Mouse (Mus musculus) liver, embryonic 14.5 days (tissue): Measurements from ENCODE around the gene Ahnak. TPM values are rescaled to one million over a fixed set of nuclear protein-coding genes. Genes with fewer than 3 reads are reported as not detected.

Experiments used
- ATAC-seq: fragments of 200-750 bp; cut with Nextera tagmentation; 2 replicates; pipeline ENCODE4 v1.8.0; 2017; ENCODE audit warnings: moderate number of reproducible peaks, mild to moderate bottlenecking, moderate library complexity; ENCODE audit not compliant: insufficient read depth
- DNase-seq, 3 experiments: peaks; one replicate each; pipeline ENCODE4 v3.0.0-alpha.2; 2012 to 2013; ENCODE audit warnings: low read depth in 3 of 3, low spot score in 3 of 3
- H3K27ac ChIP-seq: fragments of 300-500 bp; sonication (generic); 2 replicates; pipeline ENCODE4 v1.5.1; 2014; ENCODE audit warnings: moderate library complexity, mild to moderate bottlenecking, control low read depth, inconsistent platforms
- H3K27me3 ChIP-seq: fragments of 300-500 bp; sonication (generic); 2 replicates; pipeline ENCODE4 v1.6.1; 2014; ENCODE audit warnings: mild to moderate bottlenecking, low read length, moderate library complexity; ENCODE audit not compliant: control insufficient read depth, insufficient read depth
- H3K36me3 ChIP-seq: fragments of 300-500 bp; sonication (generic); replicated peaks from 2 replicates; pipeline ENCODE4 v1.6.1; 2014; ENCODE audit warnings: low read depth; ENCODE audit not compliant: control insufficient read depth, insufficient read depth
- H3K4me1 ChIP-seq, 2 experiments: fragments of 200-500 bp in 1 of 2; fragments of 300-500 bp in 1 of 2; sonication (generic) in 1 of 2; replicated peaks; 2 replicates each; pipeline ENCODE4 v1.6.1; 2012 to 2014; ENCODE audit warnings: antibody characterized with exemption in 1 of 2, inconsistent platforms in 1 of 2, low read length in 1 of 2; ENCODE audit not compliant: control insufficient read depth in 2 of 2, insufficient read depth in 2 of 2
- H3K4me2 ChIP-seq: fragments of 300-500 bp; sonication (generic); 2 replicates; pipeline ENCODE4 v1.6.1; 2014; ENCODE audit warnings: low read depth, mild to moderate bottlenecking, control low read depth, moderate library complexity
- H3K4me3 ChIP-seq, 2 experiments: fragments of 200-500 bp in 1 of 2; fragments of 300-500 bp in 1 of 2; sonication (generic) in 1 of 2; 2 replicates each; pipeline ENCODE4 v1.5.1; 2012 to 2014; ENCODE audit warnings: low read depth in 2 of 2, low read length in 2 of 2, mild to moderate bottlenecking in 2 of 2, control low read depth in 1 of 2, inconsistent platforms in 1 of 2, moderate library complexity in 1 of 2; ENCODE audit not compliant: insufficient read depth in 1 of 2
- H3K9ac ChIP-seq: fragments of 300-500 bp; sonication (generic); replicated peaks from 2 replicates; pipeline ENCODE4 v1.6.1; 2014; ENCODE audit warnings: mild to moderate bottlenecking, control low read depth, moderate library complexity
- H3K9me3 ChIP-seq: fragments of 300-500 bp; sonication (generic); 2 replicates; pipeline ENCODE4 v1.6.1; 2016; ENCODE audit warnings: low read length, mixed read lengths; ENCODE audit not compliant: control insufficient read depth
- CTCF ChIP-seq: IDR thresholded peaks from 2 replicates; pipeline ENCODE4 v1.5.1; 2016; ENCODE audit warnings: antibody characterized with exemption, low read depth, control low read depth
- EP300 ChIP-seq: IDR thresholded peaks from 2 replicates; pipeline ENCODE4 v1.6.1; 2016; ENCODE audit warnings: antibody characterized with exemption, low read depth
- WGBS: fragments of 180-500 bp; shearing (Covaris S2); extraction: QIAGEN DNeasy Blood & Tissue Kit; methylation state at CpG from one replicate; pipeline ENCODE4 v1.1.7; 2014; ENCODE audit not compliant: insufficient replicate concordance; 5-methylcytosine and 5-hydroxymethylcytosine counted together
- polyA plus RNA-seq, 2 experiments: library from polyadenylated mRNA; depleted of rRNA in 1 of 2; stranded (reverse) in 1 of 2; unstranded in 1 of 2; fragments of >200 nt; fragmentation: Nextera tagmentation in 1 of 2; extraction: Ambion mirVana in 1 of 2; gene quantifications; 2 replicates each; pipeline versions ENCODE4 v1.2.1 to v1.2.3; 2012 to 2014

Gene Ahnak
- polyA plus RNA-seq, 2 experiments, result 0.83 to 1.7 TPM

DNA sequence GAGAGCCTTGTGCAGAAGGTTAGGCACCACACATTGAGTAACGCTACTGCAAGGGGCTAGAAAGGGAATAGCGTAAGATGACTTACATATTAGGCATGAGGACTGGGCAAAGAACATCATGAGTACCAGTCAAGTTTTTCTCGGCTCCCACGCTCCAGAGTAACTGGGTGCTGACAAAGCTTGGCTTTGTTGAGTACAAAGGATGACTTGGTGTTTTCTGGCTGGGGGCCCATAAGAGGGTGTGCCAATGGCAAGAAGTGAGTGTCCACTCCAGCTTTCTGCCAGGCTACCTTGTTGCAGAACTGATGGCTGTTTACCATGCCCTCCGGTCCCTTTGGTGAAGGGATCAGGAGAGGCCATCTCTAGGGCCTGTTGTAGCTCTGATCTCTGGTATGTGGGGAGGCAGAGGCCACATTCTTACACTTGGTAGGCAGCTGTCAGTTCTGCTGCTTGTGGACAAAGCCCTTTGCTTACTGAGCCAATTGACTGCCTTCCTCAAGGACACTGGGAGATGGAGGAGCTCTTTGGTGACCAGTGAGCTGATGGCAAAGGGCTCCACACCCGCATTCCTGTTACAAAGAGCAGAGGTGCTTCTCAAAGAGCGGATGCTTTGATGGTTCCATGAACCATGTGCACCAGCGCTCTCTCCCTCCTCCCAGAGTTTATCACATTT, 72.3 kb downstream of the Ahnak start:
- 71% methylated on average over 8 of the region's 8 CpGs for WGBS
- Histone ChIP-seq H3K4me3 (no peak overlapping the region), H3K27ac (no peak overlapping the region), H3K36me3 (no peaks in the 10 kb centered on the region), H3K4me1 (peaks cover 0 to 12% of the 10 kb centered on the region in 2 experiments; a peak in 2 of 4 replicates), H3K9me3 (no peaks in the 10 kb centered on the region), H3K9ac (no peak overlapping the region), H3K4me2 (no peak overlapping the region), H3K27me3 (no peaks in the 10 kb centered on the region)
- DNase-seq (no peak), ATAC-seq (no peak)
- TF ChIP-seq CTCF (no peak), EP300 (no peak)

GRCm38 (mm10) chr19:9062822-9063221, 73.7 kb downstream of the Ahnak start:
- ATAC-seq (no peak), DNase-seq (no peak)
- Histone ChIP-seq H3K4me3 (no peak overlapping the region), H3K4me1 (peaks cover 0 to 12% of the 10 kb centered on the region in 2 experiments; a peak in 2 of 4 replicates), H3K36me3 (no peaks in the 10 kb centered on the region), H3K9ac (no peak overlapping the region), H3K27ac (no peak overlapping the region), H3K9me3 (no peaks in the 10 kb centered on the region), H3K4me2 (no peak overlapping the region), H3K27me3 (no peaks in the 10 kb centered on the region)
- 32% methylated on average over 2 of the region's 2 CpGs for WGBS
- TF ChIP-seq EP300 (no peak), CTCF (no peak)

DNA sequence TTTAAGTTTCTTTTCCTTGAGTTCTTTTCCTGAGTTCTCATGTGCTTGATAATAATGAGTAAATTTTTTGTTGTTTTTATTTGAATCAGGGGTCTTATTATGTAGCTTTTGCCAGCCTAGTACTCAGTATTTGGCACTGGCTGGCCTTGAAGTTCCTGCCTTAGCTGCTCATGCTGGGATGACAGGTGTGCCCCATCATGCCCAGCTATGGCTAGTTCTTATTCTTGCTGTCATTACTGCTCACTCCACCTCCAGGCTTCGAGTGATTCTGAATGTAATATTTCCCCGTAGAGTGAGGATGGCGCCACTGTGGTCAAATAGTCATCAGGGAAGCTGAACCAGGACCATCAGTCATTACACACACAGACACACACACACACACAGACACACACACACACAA, 74.7 kb downstream of the Ahnak start:
- Histone ChIP-seq H3K27me3 (no peaks in the 10 kb centered on the region), H3K27ac (no peak overlapping the region), H3K4me3 (no peak overlapping the region), H3K4me1 (peaks cover 0 to 11% of the 10 kb centered on the region in 2 experiments; a peak in 2 of 4 replicates), H3K9ac (no peak overlapping the region), H3K4me2 (no peak overlapping the region), H3K36me3 (no peaks in the 10 kb centered on the region), H3K9me3 (no peaks in the 10 kb centered on the region)
- WGBS, result 60% methylated on average over 3 of the region's 3 CpGs
- no peak for ATAC-seq
- no peak for DNase-seq
- TF ChIP-seq CTCF (no peak), EP300 (no peak)

DNA sequence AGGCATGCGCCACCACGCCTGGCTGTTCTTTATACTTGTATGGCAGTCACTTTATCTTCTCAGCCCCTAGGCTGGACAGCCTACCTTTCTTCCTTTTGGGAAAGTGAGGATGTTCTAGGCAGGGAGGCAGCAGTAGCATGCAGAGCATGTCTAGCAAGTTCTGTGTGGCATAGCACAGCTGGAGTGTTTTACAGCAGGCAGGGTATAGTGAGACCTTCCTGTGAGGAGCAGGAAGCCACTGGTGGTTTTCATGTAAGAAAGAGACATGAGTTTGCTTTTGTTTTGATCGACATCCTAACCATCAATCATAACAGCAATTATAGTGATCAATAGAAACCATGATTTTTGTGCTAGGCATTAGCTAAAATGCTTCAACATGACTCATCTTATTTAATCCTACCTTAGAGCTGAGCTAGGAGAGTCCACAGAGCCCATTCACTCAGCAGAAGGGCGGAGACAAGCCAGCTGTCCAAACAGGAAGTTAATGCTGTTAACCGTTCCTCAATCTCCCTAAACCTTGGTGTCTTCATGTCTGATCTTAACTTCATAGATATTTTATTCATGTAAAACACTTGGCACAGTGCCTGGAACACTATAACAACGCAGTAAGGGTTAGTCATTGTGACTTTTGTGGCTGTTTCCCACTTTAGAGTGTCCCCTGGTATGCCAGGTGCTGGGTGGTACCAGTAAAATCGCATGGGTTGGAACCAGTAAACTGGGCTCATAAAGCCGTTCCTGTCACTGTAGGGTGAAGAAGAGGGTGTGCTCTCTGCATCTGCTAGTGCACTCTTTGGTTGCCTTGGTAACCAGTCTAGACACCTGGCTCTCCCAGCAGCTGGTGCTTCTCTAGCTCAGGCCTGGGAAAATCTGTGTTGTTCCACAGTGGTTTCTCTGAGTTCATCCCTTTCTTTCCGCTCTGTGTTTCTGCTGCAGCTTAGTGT, 76.8 kb downstream of the Ahnak start:
- H3K9ac ChIP-seq, result no peak overlapping the region
- 39% methylated on average over 9 of the region's 9 CpGs for WGBS
- ATAC-seq, result no peak
- H3K27ac ChIP-seq, result no peak overlapping the region
- H3K27me3 ChIP-seq, result no peaks in the 10 kb centered on the region
- no peak overlapping the region for H3K4me2 ChIP-seq
- H3K4me3 ChIP-seq, result no peak overlapping the region
- peaks cover 0 to 13% of the 10 kb centered on the region in 2 experiments; a peak in 2 of 4 replicates for H3K4me1 ChIP-seq
- TF ChIP-seq EP300, result no peak
- TF ChIP-seq CTCF, result no peak
- H3K36me3 ChIP-seq, result no peaks in the 10 kb centered on the region
- no peak for DNase-seq
- no peaks in the 10 kb centered on the region for H3K9me3 ChIP-seq

- H3K27me3 ChIP-seq, result no peaks in the 10 kb centered on the region
- H3K4me3 ChIP-seq, result no peak overlapping the region
- no peak for TF ChIP-seq EP300
- no peak for TF ChIP-seq CTCF
- peaks cover 0 to 16% of the 10 kb centered on the region in 2 experiments; a peak in 2 of 4 replicates for H3K4me1 ChIP-seq
- no peak overlapping the region for H3K4me2 ChIP-seq
- ATAC-seq (no peak), DNase-seq (no peak)
- H3K27ac ChIP-seq, result no peak overlapping the region
- no peaks in the 10 kb centered on the region for H3K36me3 ChIP-seq
- H3K9ac ChIP-seq, result no peak overlapping the region
- WGBS, result 67% methylated on average over 5 of the region's 5 CpGs
- no peaks in the 10 kb centered on the region for H3K9me3 ChIP-seq
Measured at GRCm38 (mm10) chr19:9067292-9067691, 78.2 kb downstream of the Ahnak start.
